8 mouse cellular contexts compared by ENCODE assay signal in genomic region chr15:99818321-99819108, GRCm38 (mm10). TPM values are rescaled to one million over a fixed set of nuclear protein-coding genes. Genes with fewer than 3 reads are reported as not detected.
DNase-seq lines count a peak whose midpoint lies in the region; ATAC-seq and TF ChIP-seq lines count a peak whose summit lies in the region.

No protein-coding gene starts in this region.

- peak overlapping the region; percentile 81 for H3K27ac ChIP-seq in forebrain, embryonic 14.5 days (ENCODE audit: low read depth, low read length)
- H3K27ac ChIP-seq in hindbrain, embryonic 11.5 days (ENCODE audit: low read depth, low read length) = peak overlapping the region; percentile 84
- peak overlapping the region; percentile 100 for H3K27ac ChIP-seq in limb, embryonic 12.5 days
- H3K27ac ChIP-seq in midbrain, postnatal 0 days (ENCODE audit: low read depth, low read length) = peak overlapping the region; percentile 65

- peak overlapping the region; percentile 45 for H3K4me2 ChIP-seq in forebrain, embryonic 14.5 days (ENCODE audit: low read length)
- H3K4me2 ChIP-seq in hindbrain, embryonic 11.5 days (replicated peaks; ENCODE audit: low read depth, low read length) = peak overlapping the region; percentile 31
- peak overlapping the region; percentile 73 for H3K4me2 ChIP-seq in limb, embryonic 12.5 days
- peak overlapping the region; percentile 35 for H3K4me2 ChIP-seq in midbrain, postnatal 0 days (ENCODE audit: low read depth, low read length, poor library complexity, severe bottlenecking)

- peaks cover 12% of the 10 kb centered on the region for H3K4me1 ChIP-seq in forebrain, embryonic 14.5 days (ENCODE audit: control insufficient read depth, insufficient read depth, low read length)
- peaks cover 7% of the 10 kb centered on the region; the same call in 1 of the 2 replicates for H3K4me1 ChIP-seq in hindbrain, embryonic 11.5 days (replicated peaks; ENCODE audit: control insufficient read depth, insufficient read depth, low read length)
- peaks cover 23% of the 10 kb centered on the region for H3K4me1 ChIP-seq in limb, embryonic 12.5 days (replicated peaks)
- peaks cover 8% of the 10 kb centered on the region; the same call in 1 of the 2 replicates for H3K4me1 ChIP-seq in midbrain, postnatal 0 days (ENCODE audit: insufficient read depth, low read length)

- peak overlapping the region; percentile 18; the same call in 1 of the 2 replicates for H3K9ac ChIP-seq in forebrain, embryonic 14.5 days (ENCODE audit: low read length)
- 0 out of 2 replicates have a peak overlapping the region, but pooled peaks have one; percentile 44 for H3K9ac ChIP-seq in hindbrain, embryonic 11.5 days (ENCODE audit: low read depth, low read length)
- H3K9ac ChIP-seq in limb, embryonic 12.5 days (replicated peaks) = peak overlapping the region; percentile 83
- peak overlapping the region; percentile 29; the same call in 1 of the 2 replicates for H3K9ac ChIP-seq in midbrain, postnatal 0 days (replicated peaks; ENCODE audit: low read length, poor library complexity, severe bottlenecking)

- peak overlapping the region; percentile 9 for H3K4me3 ChIP-seq in forebrain, embryonic 14.5 days (ENCODE audit: low read depth, low read length)
- peak overlapping the region; percentile 28 for H3K4me3 ChIP-seq in hindbrain, embryonic 11.5 days (ENCODE audit: low read depth, low read length)
- H3K4me3 ChIP-seq in limb, embryonic 12.5 days (replicated peaks) = peak overlapping the region; percentile 66
- peak overlapping the region; percentile 13; the same call in 1 of the 2 replicates for H3K4me3 ChIP-seq in midbrain, postnatal 0 days (ENCODE audit: low read depth, low read length)

- peak; percentile 69 for ATAC-seq in forebrain, embryonic 14.5 days
- peak; percentile 49; the same call in 1 of the 2 replicates for ATAC-seq in hindbrain, embryonic 11.5 days (ENCODE audit: low FRiP score)
- ATAC-seq in limb, embryonic 12.5 days (ENCODE audit: insufficient number of reproducible peaks, insufficient read depth, low FRiP score, low TSS enrichment, low read depth) = peak; percentile 92
- no peak for ATAC-seq in midbrain, postnatal 0 days (ENCODE audit: low FRiP score)

- DNase-seq in right cerebral cortex, postnatal 10 days (ENCODE audit: low spot score in 2 of 2) = peak; percentile 40 to 52
- no peak for DNase-seq in right cerebral cortex, postnatal 14 days
- peak; percentile 83 for DNase-seq in forebrain, embryonic 14.5 days (ENCODE audit: low spot score)
- DNase-seq in hindbrain, embryonic 11.5 days (ENCODE audit: low spot score) = peak; percentile 69
- DNase-seq in midbrain, postnatal 0 days (ENCODE audit: low spot score) = peak; percentile 65
- DNase-seq in testis, postnatal 10 days (ENCODE audit: low spot score) = no peak
- DNase-seq in cerebellum, adult 9-11 months = no peak

- no peaks in the 10 kb centered on the region for H3K27me3 ChIP-seq in forebrain, embryonic 14.5 days (replicated peaks; ENCODE audit: control insufficient read depth, insufficient read depth, low read length)
- H3K27me3 ChIP-seq in hindbrain, embryonic 11.5 days (ENCODE audit: control insufficient read depth, insufficient read depth, low read length) = no peaks in the 10 kb centered on the region
- no peaks in the 10 kb centered on the region for H3K27me3 ChIP-seq in limb, embryonic 12.5 days
- no peaks in the 10 kb centered on the region for H3K27me3 ChIP-seq in midbrain, postnatal 0 days (ENCODE audit: insufficient read depth, low read length)

- 0 out of 2 replicates have a peak, but pooled peaks cover 5% of the 10 kb centered on the region for H3K36me3 ChIP-seq in forebrain, embryonic 14.5 days (ENCODE audit: control insufficient read depth, insufficient read depth, low read length)
- H3K36me3 ChIP-seq in hindbrain, embryonic 11.5 days (ENCODE audit: control insufficient read depth, insufficient read depth, low read length) = no peaks in the 10 kb centered on the region
- peaks cover 33% of the 10 kb centered on the region for H3K36me3 ChIP-seq in limb, embryonic 12.5 days
- no peaks in the 10 kb centered on the region for H3K36me3 ChIP-seq in midbrain, postnatal 0 days (ENCODE audit: insufficient read depth, low read length)

- H3K9me3 ChIP-seq in forebrain, embryonic 14.5 days (replicated peaks; ENCODE audit: control insufficient read depth, low read length) = no peaks in the 10 kb centered on the region
- H3K9me3 ChIP-seq in hindbrain, embryonic 11.5 days (ENCODE audit: control insufficient read depth, low read length) = no peaks in the 10 kb centered on the region
- H3K9me3 ChIP-seq in limb, embryonic 12.5 days = 0 out of 2 replicates have a peak, but pooled peaks cover 3% of the 10 kb centered on the region
- no peaks in the 10 kb centered on the region for H3K9me3 ChIP-seq in midbrain, postnatal 0 days (ENCODE audit: low read length)

- TF ChIP-seq CTCF in midbrain, postnatal 0 days (IDR thresholded peaks at IDR 0.05) = no peak

- 5% methylated on average over 13 of the region's 13 CpGs for WGBS in forebrain, embryonic 14.5 days
- 25% methylated on average over 13 of the region's 13 CpGs for WGBS in hindbrain, embryonic 11.5 days
- WGBS in limb, embryonic 12.5 days = under 1% methylated on average over 13 of the region's 13 CpGs
- 12% methylated on average over 13 of the region's 13 CpGs for WGBS in midbrain, postnatal 0 days

RNA-seq across cellular contexts. Expression of gene Cers5, which starts 45.8 kb away (rescaled TPM):
- polyA plus RNA-seq in forebrain, embryonic 14.5 days (2014; fragmentation: Nextera tagmentation; extraction: Ambion mirVana) = 71.9 and 72.5 TPM in 2 replicates
- polyA plus RNA-seq in hindbrain, embryonic 11.5 days (2014; fragmentation: Nextera tagmentation; extraction: Ambion mirVana) = 61.6 and 66.6 TPM in 2 replicates
- polyA plus RNA-seq in limb, embryonic 12.5 days (2016; fragmentation: Nextera tagmentation; extraction: Ambion mirVana) = 73.3 and 78.0 TPM in 2 replicates
- 93.5 and 94.2 TPM in 2 replicates for total RNA-seq in midbrain, postnatal 0 days (2014; rRNA removed)
- 75.8 and 76.8 TPM in 2 replicates for polyA plus RNA-seq in midbrain, postnatal 0 days (2015; fragmentation: Nextera tagmentation; extraction: Ambion mirVana)

RNA-seq across cellular contexts. Expression of gene Lima1, which starts 56.7 kb away (rescaled TPM):
- polyA plus RNA-seq in forebrain, embryonic 14.5 days (2014; fragmentation: Nextera tagmentation; extraction: Ambion mirVana) = 27.0 and 32.1 TPM in 2 replicates
- 30.8 and 31.8 TPM in 2 replicates for polyA plus RNA-seq in hindbrain, embryonic 11.5 days (2014; fragmentation: Nextera tagmentation; extraction: Ambion mirVana)
- 79.4 and 86.4 TPM in 2 replicates for polyA plus RNA-seq in limb, embryonic 12.5 days (2016; fragmentation: Nextera tagmentation; extraction: Ambion mirVana)
- 6.4 and 8.7 TPM in 2 replicates for total RNA-seq in midbrain, postnatal 0 days (2014; rRNA removed)
- 6.7 and 7.8 TPM in 2 replicates for polyA plus RNA-seq in midbrain, postnatal 0 days (2015; fragmentation: Nextera tagmentation; extraction: Ambion mirVana)

Comparison
In these comparisons a context has a peak if more than half of its experiments do, and no peak if none do; other contexts are left out.
1. DNase-seq: peak in right cerebral cortex, postnatal 10 days (2 of 2), forebrain, embryonic 14.5 days (single experiment), hindbrain, embryonic 11.5 days (single experiment) and midbrain, postnatal 0 days (single experiment); none in right cerebral cortex, postnatal 14 days (single experiment), testis, postnatal 10 days (single experiment) and cerebellum, adult 9-11 months (single experiment).
2. H3K4me3 ChIP-seq: peak in every context shown above with its lines; median percentile 66 in limb, embryonic 12.5 days; 28 in hindbrain, embryonic 11.5 days; 13 in midbrain, postnatal 0 days; 9 in forebrain, embryonic 14.5 days.
3. H3K9ac ChIP-seq: peak in every context shown above with its lines; median percentile 83 in limb, embryonic 12.5 days; 44 in hindbrain, embryonic 11.5 days; 29 in midbrain, postnatal 0 days; 18 in forebrain, embryonic 14.5 days.
4. Peak in every context shown above with its lines, with median percentiles within 50 percentile points of each other: H3K27ac ChIP-seq and H3K4me2 ChIP-seq.